Mouse (Mus musculus) forebrain, embryonic 14.5 days (tissue): Measurements from ENCODE around the gene Acadvl. TPM values are rescaled to one million over a fixed set of nuclear protein-coding genes. Genes with fewer than 3 reads are reported as not detected.

Source experiments
- ATAC-seq: fragments of 200-750 bp; cut with Nextera tagmentation; 2 replicates; pipeline ENCODE4 v1.8.0; 2017; ENCODE audit warnings: mild to moderate bottlenecking, moderate library complexity
- DNase-seq: peaks from one replicate; pipeline ENCODE4 v3.0.0-alpha.2; 2015; ENCODE audit warnings: low spot score
- H3K27ac ChIP-seq: fragments of 300-500 bp; sonication (generic); 2 replicates; pipeline ENCODE4 v1.5.1; 2014; ENCODE audit warnings: low read depth, mild to moderate bottlenecking, control low read depth, low read length, moderate library complexity
- H3K27me3 ChIP-seq: fragments of 300-500 bp; sonication (generic); replicated peaks from 2 replicates; pipeline ENCODE4 v1.6.1; 2014; ENCODE audit warnings: low read length, control low read depth, mixed read lengths; ENCODE audit not compliant: control insufficient read depth, insufficient read depth
- H3K36me3 ChIP-seq: fragments of 300-500 bp; sonication (generic); 2 replicates; pipeline ENCODE4 v1.6.1; 2014; ENCODE audit warnings: low read length, control low read depth; ENCODE audit not compliant: control insufficient read depth, insufficient read depth
- H3K4me1 ChIP-seq: fragments of 300-500 bp; sonication (generic); 2 replicates; pipeline ENCODE4 v1.6.1; 2014; ENCODE audit warnings: antibody characterized with exemption, low read length, control low read depth; ENCODE audit not compliant: control insufficient read depth, insufficient read depth
- H3K4me2 ChIP-seq: fragments of 300-500 bp; sonication (generic); 2 replicates; pipeline ENCODE4 v1.6.1; 2014; ENCODE audit warnings: mild to moderate bottlenecking, control low read depth, low read length
- H3K4me3 ChIP-seq: fragments of 300-500 bp; sonication (generic); 2 replicates; pipeline ENCODE4 v1.5.1; 2014; ENCODE audit warnings: low read depth, low read length, control low read depth
- H3K9ac ChIP-seq: fragments of 300-500 bp; sonication (generic); 2 replicates; pipeline ENCODE4 v1.6.1; 2014; ENCODE audit warnings: mild to moderate bottlenecking, low read length, control low read depth, moderate library complexity
- H3K9me3 ChIP-seq: fragments of 300-500 bp; sonication (generic); replicated peaks from 2 replicates; pipeline ENCODE4 v1.6.1; 2016; ENCODE audit warnings: low read length, control low read depth, mixed read lengths; ENCODE audit not compliant: control insufficient read depth
- WGBS: fragments of 180-500 bp; shearing (Covaris S2); extraction: QIAGEN DNeasy Blood & Tissue Kit; methylation state at CpG from one replicate; pipeline ENCODE4 v1.1.7; 2014; 5-methylcytosine and 5-hydroxymethylcytosine counted together
- polyA plus RNA-seq: library from polyadenylated mRNA; unstranded; fragments of >200 nt; fragmentation: Nextera tagmentation; extraction: Ambion mirVana; gene quantifications from 2 replicates; pipeline ENCODE4 v1.2.1, GENCODE M21; 2014

The Acadvl gene
- polyA plus RNA-seq = 53.3 and 58.4 TPM in 2 replicates

DNA sequence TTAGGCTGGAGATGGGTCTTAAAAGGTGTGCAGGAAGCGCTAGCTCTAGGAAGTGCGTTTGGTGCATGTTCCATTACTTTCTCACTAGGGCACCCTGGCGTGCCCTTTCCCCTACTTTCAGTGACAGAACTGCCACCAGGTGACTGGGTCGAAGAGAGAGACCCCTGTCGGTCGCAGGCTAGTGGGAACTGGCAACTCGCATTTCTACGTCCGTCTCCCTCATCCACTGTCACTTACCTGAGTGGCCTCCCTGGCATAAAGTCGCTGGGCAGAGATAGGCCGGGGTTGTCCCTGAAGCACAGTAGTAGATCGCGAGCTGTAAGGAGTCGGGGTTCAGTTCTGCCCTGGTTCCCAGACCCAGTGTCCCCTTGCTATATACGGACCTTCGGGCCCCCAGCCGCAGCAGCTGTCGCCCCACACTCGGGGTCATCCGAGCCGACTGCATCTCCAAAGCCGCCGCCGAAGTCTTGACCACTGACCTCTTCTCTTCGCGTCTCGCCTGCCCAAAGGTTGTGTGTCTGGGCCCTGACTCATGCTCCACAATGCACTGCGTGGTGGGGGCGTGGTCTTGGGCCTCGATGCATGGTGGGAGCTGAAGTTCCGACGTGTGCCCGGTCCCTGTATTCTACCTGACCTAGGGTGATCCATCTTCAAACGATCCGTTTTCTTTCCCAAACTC is at the start of gene Acadvl:
Gene Acadvl (minus strand): TSS at position 532 of the 679 bp plus-strand sequence.
- ATAC-seq (peak; percentile 81), DNase-seq (peak; percentile 89)
- H3K4me3 ChIP-seq = peak within 1 kb of the TSS; percentile 45
- H3K4me2 ChIP-seq = peak within 1 kb of the TSS; percentile 80
- H3K9me3 ChIP-seq = no peaks in the 10 kb centered on the region
- H3K27me3 ChIP-seq = no peaks in the 10 kb centered on the region
- peak within 1 kb of the TSS; percentile 29; the same call in 1 of the 2 replicates for H3K27ac ChIP-seq
- H3K9ac ChIP-seq = peak within 1 kb of the TSS; percentile 75
- H3K36me3 ChIP-seq = peaks cover 41% of the 10 kb centered on the region
- under 1% methylated on average over 35 of the region's 35 CpGs for WGBS
- peaks cover 22% of the 10 kb centered on the region for H3K4me1 ChIP-seq

DNA sequence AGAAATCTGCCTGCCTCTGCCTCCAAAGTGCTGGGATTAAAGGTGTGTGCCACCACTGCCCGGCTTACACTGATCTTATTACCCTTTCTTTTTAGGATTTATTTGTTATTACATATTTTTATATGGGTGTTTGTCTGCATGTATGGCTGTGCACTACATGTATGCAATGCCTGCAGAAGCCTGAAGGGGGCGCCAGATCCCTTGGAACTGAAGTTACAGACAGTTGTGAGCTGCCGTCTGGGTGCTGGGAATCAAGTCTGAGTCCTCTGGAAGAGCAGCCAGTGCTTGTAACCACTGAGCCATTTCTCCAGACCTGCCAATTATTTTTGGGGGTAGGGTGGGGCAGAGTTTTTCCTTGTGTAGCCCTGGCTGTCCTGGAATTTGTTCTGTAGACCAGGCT is 47.8 kb upstream of the Acadvl start:
- no peaks in the 10 kb centered on the region for H3K4me1 ChIP-seq
- H3K27me3 ChIP-seq = no peaks in the 10 kb centered on the region
- no peak overlapping the region for H3K4me2 ChIP-seq
- H3K27ac ChIP-seq = no peak overlapping the region
- no peaks in the 10 kb centered on the region for H3K36me3 ChIP-seq
- DNase-seq (no peak), ATAC-seq (no peak)
- H3K9me3 ChIP-seq = no peaks in the 10 kb centered on the region
- H3K9ac ChIP-seq = no peak overlapping the region
- no peak overlapping the region for H3K4me3 ChIP-seq
- 71% methylated on average over 3 of the region's 3 CpGs for WGBS

DNA sequence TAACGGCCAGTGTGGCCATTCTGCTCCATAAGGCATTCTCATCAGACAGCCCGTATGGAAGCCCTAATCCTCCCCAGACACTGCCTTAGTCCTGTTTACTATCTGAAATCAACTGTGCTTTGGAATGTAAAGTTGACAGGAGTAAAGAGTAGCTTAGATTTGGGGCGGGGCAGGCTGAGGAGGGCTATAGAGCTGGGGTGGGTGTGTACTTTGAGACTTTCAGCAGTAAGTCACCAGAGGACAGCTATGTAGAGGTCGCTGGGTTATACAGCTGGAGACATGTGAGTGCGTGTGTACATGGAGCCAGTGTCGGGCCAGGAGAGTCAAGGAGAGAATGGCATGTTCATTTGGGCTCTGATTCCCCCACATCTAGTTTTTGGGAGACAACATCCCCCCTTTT is 44.7 kb upstream of the Acadvl start:
- Histone ChIP-seq H3K4me2 (no peak overlapping the region), H3K27ac (no peak overlapping the region), H3K4me3 (no peak overlapping the region), H3K9ac (no peak overlapping the region), H3K27me3 (no peaks in the 10 kb centered on the region), H3K36me3 (no peaks in the 10 kb centered on the region), H3K4me1 (no peaks in the 10 kb centered on the region), H3K9me3 (no peaks in the 10 kb centered on the region)
- WGBS = 69% methylated on average over 6 of the region's 6 CpGs
- no peak for ATAC-seq
- no peak for DNase-seq

DNA sequence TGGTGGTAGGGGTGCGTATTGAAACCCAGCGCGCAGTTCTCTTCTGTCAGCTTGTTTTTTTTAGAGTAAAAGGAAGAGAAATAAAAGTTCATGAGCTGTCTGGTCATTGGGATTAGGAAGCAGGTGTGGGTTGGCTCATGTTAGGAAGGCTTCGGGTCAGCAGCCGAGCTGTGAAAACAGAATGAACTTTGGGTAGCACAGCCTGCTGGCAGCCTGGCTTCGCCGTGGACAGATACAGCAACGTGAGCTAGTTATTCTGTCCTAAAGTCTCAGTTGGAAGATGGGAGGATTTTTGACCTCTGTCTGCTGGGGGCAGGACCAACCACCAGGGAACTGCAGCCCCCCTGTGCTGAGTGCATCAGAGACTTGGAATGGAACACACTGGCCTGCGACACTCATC is 42.6 kb upstream of the Acadvl start:
- Histone ChIP-seq H3K4me1 (no peaks in the 10 kb centered on the region), H3K4me3 (no peak overlapping the region), H3K4me2 (no peak overlapping the region), H3K27ac (no peak overlapping the region), H3K9ac (no peak overlapping the region), H3K36me3 (no peaks in the 10 kb centered on the region), H3K9me3 (no peaks in the 10 kb centered on the region), H3K27me3 (no peaks in the 10 kb centered on the region)
- ATAC-seq (no peak), DNase-seq (no peak)
- WGBS = 84% methylated on average over 9 of the region's 9 CpGs

DNA sequence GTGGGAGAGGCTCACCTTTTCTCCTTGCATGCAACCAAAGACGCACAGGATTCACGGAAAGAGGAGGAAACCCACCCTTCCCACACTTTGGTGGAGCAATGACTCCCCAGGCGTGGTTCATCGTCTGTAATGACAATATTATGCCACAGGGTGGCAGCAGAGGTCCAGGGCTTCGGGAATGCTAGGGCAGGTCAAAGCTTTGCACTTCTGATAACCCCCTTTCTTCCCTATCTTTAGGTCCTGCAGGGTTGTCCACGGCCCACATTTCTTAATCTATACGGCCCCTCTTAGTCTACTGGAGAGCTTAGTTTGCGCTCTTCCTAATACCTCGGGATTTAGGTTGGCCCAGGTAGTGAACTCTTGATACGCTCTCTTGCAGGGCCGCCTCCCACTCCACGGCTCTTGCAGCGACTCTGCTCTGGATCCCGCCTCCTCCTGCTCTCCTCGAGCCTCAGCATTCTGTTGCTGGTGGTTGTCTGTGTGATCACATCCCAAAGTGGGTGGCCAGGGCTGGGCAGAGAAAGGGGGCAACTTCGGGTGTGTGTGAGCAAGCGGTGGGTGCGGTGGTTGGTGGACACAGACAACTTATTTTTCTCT is 40.5 kb upstream of the Acadvl start:
- no peaks in the 10 kb centered on the region for H3K9me3 ChIP-seq
- H3K36me3 ChIP-seq = no peaks in the 10 kb centered on the region
- H3K9ac ChIP-seq = no peak overlapping the region
- ATAC-seq (peak; percentile 65; the same call in 1 of the 2 replicates), DNase-seq (peak; percentile 77)
- H3K27me3 ChIP-seq = no peaks in the 10 kb centered on the region
- H3K27ac ChIP-seq = no peak overlapping the region
- H3K4me2 ChIP-seq = 0 out of 2 replicates have a peak overlapping the region, but pooled peaks have one; percentile 20
- H3K4me1 ChIP-seq = no peaks in the 10 kb centered on the region
- WGBS = 23% methylated on average over 18 of the region's 18 CpGs
- no peak overlapping the region for H3K4me3 ChIP-seq

DNA sequence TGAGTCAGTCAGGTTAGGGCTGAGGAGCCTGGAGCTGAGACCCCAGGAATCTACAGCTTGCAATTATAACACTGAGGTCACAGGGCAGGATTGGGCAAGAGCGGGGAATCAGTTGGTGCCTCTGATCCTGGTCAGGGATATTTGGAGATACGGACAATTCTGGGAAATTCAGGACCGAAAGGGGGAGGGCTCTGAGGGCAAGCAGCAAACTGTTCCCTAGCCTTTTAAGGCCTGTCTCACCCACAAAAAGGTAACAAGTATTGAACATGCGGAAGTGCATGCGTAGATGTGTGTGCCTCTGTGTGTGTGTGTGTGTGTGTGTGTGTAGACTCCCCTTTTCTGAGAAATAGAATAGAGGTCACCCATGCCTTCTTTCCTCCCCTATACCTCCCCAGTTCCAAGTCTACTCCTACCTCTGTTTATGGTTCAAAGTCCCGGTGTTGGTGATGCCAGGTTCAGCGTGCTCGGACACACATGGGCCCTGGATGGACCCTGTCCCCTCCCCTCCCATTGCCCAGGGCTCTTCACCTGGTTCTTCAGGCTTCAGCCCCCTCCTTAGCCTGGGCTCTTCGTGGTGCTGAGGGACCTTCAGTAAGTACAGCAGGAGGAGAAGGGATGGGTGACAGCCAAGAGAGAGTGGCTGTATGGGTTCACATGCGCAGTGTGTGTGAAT is 38.8 kb upstream of the Acadvl start, which contains the start of gene Asgr1:
Gene Asgr1 (plus strand): TSS at position 188 of the 673 bp plus-strand sequence.
- no peak for ATAC-seq
- H3K4me1 ChIP-seq = no peaks in the 10 kb centered on the region

DNA sequence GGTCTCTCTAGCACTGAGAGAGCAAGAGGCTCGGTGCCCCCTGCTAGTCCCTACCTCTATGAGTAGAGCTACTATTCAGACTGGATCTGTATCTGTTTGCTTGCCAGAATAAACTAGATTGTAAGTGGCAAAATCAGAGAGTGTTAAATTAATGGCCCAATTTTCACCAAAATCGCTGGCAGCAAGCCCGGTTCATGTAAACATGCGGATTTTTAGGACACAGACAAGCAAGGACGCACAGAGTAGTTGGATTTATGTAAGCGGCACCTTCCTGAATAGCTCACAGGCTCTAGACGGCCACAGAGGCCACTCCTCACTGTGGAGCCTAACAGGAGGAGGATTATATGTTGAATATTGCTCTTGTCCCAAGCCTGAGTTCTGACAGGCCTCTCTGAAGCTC is 37.9 kb upstream of the Acadvl start:
- ATAC-seq (no peak), DNase-seq (no peak)
- Histone ChIP-seq H3K36me3 (no peaks in the 10 kb centered on the region), H3K4me1 (no peaks in the 10 kb centered on the region), H3K9me3 (no peaks in the 10 kb centered on the region), H3K9ac (no peak overlapping the region), H3K4me2 (no peak overlapping the region), H3K4me3 (no peak overlapping the region), H3K27ac (no peak overlapping the region), H3K27me3 (no peaks in the 10 kb centered on the region)
- WGBS = 65% methylated on average over 7 of the region's 7 CpGs

More for the DNA sequence above, 38.8 kb upstream of the Acadvl start, which contains the start of gene Asgr1:
- WGBS = 86% methylated on average over 10 of the region's 10 CpGs
- no peak within 1 kb of the TSS for H3K9ac ChIP-seq
- H3K9me3 ChIP-seq = no peaks in the 10 kb centered on the region
- H3K4me3 ChIP-seq = no peak within 1 kb of the TSS
- DNase-seq = no peak
- H3K4me2 ChIP-seq = no peak within 1 kb of the TSS
- no peak within 1 kb of the TSS for H3K27ac ChIP-seq
- no peaks in the 10 kb centered on the region for H3K36me3 ChIP-seq
- H3K27me3 ChIP-seq = no peaks in the 10 kb centered on the region

DNA sequence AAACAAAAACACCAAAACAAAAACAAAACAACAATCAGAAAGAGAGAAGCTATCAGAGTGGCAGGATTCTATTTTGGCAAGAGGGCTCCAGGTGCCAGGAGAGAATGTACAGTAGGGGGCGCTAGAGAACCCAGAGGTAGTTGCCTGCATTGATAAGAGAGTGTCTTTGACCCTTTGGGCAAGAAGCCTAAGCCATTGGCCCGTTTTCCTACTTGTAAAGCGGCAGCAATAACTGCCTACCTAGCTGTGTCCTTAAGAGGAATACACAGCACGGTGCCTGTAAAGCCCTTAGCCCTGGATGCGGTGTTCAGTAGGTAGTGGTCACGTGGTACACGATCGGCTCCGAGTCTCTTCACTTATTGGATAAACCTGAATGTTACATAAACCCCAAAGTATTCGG is 34.6 kb upstream of the Acadvl start:
- WGBS = 63% methylated on average over 10 of the region's 10 CpGs
- H3K9ac ChIP-seq = no peak overlapping the region
- no peaks in the 10 kb centered on the region for H3K4me1 ChIP-seq
- peaks cover 12% of the 10 kb centered on the region for H3K36me3 ChIP-seq
- no peak overlapping the region for H3K4me2 ChIP-seq
- H3K27me3 ChIP-seq = no peaks in the 10 kb centered on the region
- H3K9me3 ChIP-seq = no peaks in the 10 kb centered on the region
- ATAC-seq = no peak
- DNase-seq = no peak
- no peak overlapping the region for H3K4me3 ChIP-seq
- H3K27ac ChIP-seq = no peak overlapping the region
